Mouse (Mus musculus): ENCODE data around the gene Tff3. TPM values are rescaled to one million over a fixed set of nuclear protein-coding genes. Genes with fewer than 3 reads are reported as not detected.

Tff3 gene
- polyA plus RNA-seq, 1 experiment = not detected

DNA sequence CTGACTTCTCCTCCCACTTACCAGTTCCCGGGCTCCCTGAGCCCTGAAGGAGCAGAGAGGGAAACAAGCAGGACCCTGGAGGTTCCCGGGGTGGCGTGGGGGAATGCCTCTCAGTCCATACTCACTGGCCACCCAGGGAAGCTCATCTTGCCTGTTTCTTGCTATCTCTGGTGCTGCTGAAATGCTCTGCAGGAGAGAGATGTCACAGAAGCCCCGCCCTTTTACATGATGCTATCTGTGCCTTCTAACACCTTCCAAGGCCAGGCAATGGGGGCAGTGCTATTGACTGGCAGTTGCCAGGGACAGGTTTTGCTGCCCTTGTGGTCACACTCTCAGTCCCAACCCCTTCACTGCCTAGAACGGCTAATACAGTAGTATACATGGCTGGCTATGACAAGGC, 30.7 kb downstream of the Tff3 start:
- TF ChIP-seq POLR2A (IDR thresholded peaks at IDR 0.05; ENCODE audit: low read depth, low read length) = no peak
- no peak for TF ChIP-seq CTCF (IDR thresholded peaks at IDR 0.05; ENCODE audit: borderline replicate concordance, insufficient read depth, low read length)
- H3K4me3 ChIP-seq (ENCODE audit: insufficient read depth, low read length) = no peak overlapping the region
- no peak overlapping the region for H3K27ac ChIP-seq (ENCODE audit: insufficient read depth, low read length)
- H3K4me1 ChIP-seq (ENCODE audit: control insufficient read depth, insufficient read depth, low read length) = no peaks in the 10 kb centered on the region

DNA sequence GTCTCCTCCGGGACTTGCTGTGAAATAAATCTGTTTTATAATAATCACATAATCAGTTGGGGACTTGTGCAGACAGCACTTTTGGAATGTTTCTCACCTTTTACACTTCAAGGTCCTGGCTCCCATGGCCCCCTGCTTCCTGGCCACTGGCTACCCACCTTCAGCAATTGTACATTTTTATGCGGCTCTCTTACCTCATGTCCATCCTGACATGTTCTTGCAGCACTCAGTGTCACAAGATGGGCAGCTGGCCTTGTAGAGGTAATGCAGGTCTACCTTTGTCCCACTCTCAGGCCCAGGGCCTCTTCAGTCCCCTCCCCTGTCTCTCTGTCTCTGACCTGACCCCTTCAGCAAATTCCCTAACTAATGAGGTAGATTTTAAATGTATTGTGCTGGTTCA, 32.6 kb downstream of the Tff3 start:
- Histone ChIP-seq H3K4me1 (ENCODE audit: control insufficient read depth, insufficient read depth, low read length) (no peaks in the 10 kb centered on the region), H3K4me3 (ENCODE audit: insufficient read depth, low read length) (no peak overlapping the region), H3K27ac (ENCODE audit: insufficient read depth, low read length) (no peak overlapping the region)
- TF ChIP-seq POLR2A (IDR thresholded peaks at IDR 0.05; ENCODE audit: low read depth, low read length) (no peak), CTCF (IDR thresholded peaks at IDR 0.05; ENCODE audit: borderline replicate concordance, insufficient read depth, low read length) (no peak)

DNA sequence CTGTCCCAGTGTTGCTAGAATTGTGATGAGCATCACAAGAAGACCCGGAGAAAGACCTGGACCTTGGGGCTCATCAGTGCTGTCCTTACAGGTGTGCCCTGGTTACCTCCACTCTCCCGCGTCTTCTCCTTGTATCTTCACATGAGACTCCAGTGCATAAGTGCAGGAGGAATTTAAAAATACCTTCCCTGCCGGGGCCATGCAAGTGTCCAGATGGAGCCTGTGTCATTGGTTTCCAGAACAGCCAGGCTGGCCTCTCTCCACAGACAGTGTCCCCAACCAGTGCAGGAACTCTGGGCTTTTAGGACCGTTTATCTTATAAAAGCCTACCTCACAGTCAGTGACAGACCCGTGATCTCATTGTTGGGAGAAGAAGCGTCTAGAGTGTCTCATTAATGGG, 33.9 kb downstream of the Tff3 start:
- H3K4me3 ChIP-seq (ENCODE audit: insufficient read depth, low read length) = no peak overlapping the region
- no peaks in the 10 kb centered on the region for H3K4me1 ChIP-seq (ENCODE audit: control insufficient read depth, insufficient read depth, low read length)
- H3K27ac ChIP-seq (ENCODE audit: insufficient read depth, low read length) = no peak overlapping the region
- TF ChIP-seq CTCF (IDR thresholded peaks at IDR 0.05; ENCODE audit: borderline replicate concordance, insufficient read depth, low read length) = no peak
- TF ChIP-seq POLR2A (IDR thresholded peaks at IDR 0.05; ENCODE audit: low read depth, low read length) = no peak

DNA sequence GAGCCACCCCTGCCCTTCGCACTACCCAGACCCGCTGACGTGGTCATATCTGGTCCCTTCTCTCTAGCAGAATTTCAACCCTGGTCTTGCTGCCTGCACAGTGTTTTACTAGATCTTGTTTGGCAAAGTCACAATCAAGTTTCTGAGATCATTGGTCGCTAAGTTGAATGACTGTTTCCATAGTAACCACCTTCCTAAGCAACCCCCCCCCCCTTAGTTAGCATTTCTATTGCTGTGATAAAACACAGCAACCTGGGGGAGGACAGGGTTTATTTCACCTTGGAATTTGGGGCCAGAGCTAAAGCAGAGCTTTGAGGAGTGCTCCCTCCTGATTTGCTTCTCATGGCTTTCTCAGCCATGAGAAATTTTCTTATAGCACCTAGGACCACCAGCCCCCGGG, 34.7 kb downstream of the Tff3 start:
- no peaks in the 10 kb centered on the region for H3K4me1 ChIP-seq (ENCODE audit: control insufficient read depth, insufficient read depth, low read length)

DNA sequence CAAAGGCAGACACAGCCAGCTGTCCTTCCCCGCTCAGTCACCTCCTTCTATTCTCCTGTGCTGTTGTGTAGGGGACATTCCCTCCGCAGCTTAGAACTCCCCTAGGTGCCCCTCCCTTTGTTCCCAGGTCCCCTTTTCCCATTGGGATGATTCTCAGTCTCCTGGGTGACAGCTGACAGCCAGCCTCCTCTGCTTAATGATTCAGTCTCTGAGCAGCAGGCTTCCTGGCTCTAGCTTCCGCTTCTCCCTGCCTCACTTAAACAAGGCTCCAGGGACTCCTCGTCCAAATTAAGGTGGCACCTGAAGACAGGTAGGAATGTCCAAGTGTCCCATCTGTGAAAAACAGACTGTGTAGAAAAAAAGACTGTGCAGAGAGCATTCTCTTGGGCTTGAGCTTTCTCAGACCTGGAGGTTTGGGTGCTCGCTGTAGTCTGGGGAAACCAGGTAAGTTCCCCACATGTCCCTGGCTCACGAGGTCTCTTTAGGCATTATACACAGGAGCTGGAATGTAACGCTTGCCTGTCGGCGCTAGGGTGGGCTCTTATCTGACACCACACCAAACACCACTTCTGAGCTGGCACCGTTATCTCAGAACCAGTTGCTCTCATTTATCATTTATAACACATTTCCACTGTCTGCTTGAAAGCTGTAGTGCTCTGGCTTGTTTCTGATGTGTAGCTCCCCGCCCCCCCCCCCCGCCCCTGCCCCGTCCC, 38.3 kb downstream of the Tff3 start:
- no peaks in the 10 kb centered on the region for H3K4me1 ChIP-seq (ENCODE audit: control insufficient read depth, insufficient read depth, low read length)
- no peak overlapping the region for H3K27ac ChIP-seq (ENCODE audit: insufficient read depth, low read length)
- H3K4me3 ChIP-seq (ENCODE audit: insufficient read depth, low read length) = no peak overlapping the region
- TF ChIP-seq POLR2A (IDR thresholded peaks at IDR 0.05; ENCODE audit: low read depth, low read length) = no peak
- no peak for TF ChIP-seq CTCF (IDR thresholded peaks at IDR 0.05; ENCODE audit: borderline replicate concordance, insufficient read depth, low read length)

More for the DNA sequence above, 34.7 kb downstream of the Tff3 start:
- TF ChIP-seq CTCF (IDR thresholded peaks at IDR 0.05; ENCODE audit: borderline replicate concordance, insufficient read depth, low read length) (no peak), POLR2A (IDR thresholded peaks at IDR 0.05; ENCODE audit: low read depth, low read length) (no peak)
- H3K4me3 ChIP-seq (ENCODE audit: insufficient read depth, low read length) = no peak overlapping the region
- H3K27ac ChIP-seq (ENCODE audit: insufficient read depth, low read length) = no peak overlapping the region

DNA sequence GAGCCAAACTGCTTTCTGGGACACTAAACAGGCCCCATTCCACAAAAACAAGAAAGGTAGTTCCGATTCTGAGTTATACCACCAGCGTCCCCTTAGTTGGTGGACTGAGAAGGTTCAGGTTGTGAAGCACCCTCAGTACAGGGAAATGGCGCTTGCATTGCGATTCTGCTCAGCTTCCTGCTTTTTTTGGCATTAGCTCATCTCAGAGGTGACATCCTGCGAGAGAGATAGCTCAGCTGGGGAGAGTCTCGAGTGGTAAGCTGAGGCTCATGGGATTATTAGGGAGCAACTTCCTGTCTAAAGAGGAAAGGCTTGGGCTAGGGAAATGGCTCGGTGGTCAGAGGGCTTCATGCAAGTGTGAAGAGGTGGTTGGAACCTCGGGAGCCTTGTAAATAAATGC, 39.6 kb downstream of the Tff3 start:
- TF ChIP-seq POLR2A (IDR thresholded peaks at IDR 0.05; ENCODE audit: low read depth, low read length) = no peak
- TF ChIP-seq CTCF (IDR thresholded peaks at IDR 0.05; ENCODE audit: borderline replicate concordance, insufficient read depth, low read length) = no peak
- Histone ChIP-seq H3K27ac (ENCODE audit: insufficient read depth, low read length) (no peak overlapping the region), H3K4me1 (ENCODE audit: control insufficient read depth, insufficient read depth, low read length) (no peaks in the 10 kb centered on the region), H3K4me3 (ENCODE audit: insufficient read depth, low read length) (no peak overlapping the region)

DNA sequence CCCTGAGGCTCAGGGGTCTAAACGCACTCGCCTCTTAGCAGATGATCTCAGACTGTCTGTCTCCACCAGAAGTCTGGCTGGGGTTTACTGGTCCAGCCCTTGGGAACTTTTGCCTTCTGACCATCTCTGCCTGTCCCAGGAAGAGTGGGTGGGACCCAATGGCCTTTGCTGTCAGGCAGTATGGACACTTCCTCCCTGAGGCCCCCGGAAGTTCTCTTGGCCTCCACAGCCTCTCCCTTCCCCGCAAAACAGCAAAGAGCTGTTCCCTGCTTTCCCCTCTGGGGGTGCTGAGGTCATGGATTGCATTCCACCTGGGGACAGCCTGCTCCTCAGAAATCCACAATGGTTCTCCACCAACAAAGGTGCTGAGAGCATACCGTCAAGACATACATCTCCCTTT, 40.7 kb downstream of the Tff3 start:
- Histone ChIP-seq H3K4me1 (ENCODE audit: control insufficient read depth, insufficient read depth, low read length) (no peaks in the 10 kb centered on the region), H3K27ac (ENCODE audit: insufficient read depth, low read length) (no peak overlapping the region), H3K4me3 (ENCODE audit: insufficient read depth, low read length) (no peak overlapping the region)
- TF ChIP-seq POLR2A (IDR thresholded peaks at IDR 0.05; ENCODE audit: low read depth, low read length) = no peak
- TF ChIP-seq CTCF (IDR thresholded peaks at IDR 0.05; ENCODE audit: borderline replicate concordance, insufficient read depth, low read length) = no peak

DNA sequence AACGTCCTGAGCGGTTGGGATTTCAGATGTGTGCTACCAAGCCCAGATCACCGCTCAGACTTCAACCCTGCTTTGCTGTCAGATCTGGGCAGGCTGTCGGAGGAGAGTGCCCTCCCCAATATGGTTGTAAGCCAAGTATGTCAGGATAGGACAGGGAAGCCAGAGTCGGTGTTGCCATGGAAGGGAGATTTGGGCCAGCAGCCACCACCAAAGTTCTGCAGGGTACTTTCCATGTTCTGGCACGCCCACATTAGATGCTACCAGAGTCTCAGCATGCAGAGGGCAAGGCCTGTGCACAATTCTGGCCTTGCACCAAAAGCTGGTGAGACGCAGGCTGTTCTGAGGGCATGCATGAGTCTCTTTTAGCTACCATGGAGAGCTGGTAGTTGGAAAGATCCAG, 43.2 kb downstream of the Tff3 start:
- Histone ChIP-seq H3K4me3 (ENCODE audit: insufficient read depth, low read length) (no peak overlapping the region), H3K4me1 (ENCODE audit: control insufficient read depth, insufficient read depth, low read length) (no peaks in the 10 kb centered on the region), H3K27ac (ENCODE audit: insufficient read depth, low read length) (no peak overlapping the region)
- no peak for TF ChIP-seq CTCF (IDR thresholded peaks at IDR 0.05; ENCODE audit: borderline replicate concordance, insufficient read depth, low read length)
- TF ChIP-seq POLR2A (IDR thresholded peaks at IDR 0.05; ENCODE audit: low read depth, low read length) = no peak

DNA sequence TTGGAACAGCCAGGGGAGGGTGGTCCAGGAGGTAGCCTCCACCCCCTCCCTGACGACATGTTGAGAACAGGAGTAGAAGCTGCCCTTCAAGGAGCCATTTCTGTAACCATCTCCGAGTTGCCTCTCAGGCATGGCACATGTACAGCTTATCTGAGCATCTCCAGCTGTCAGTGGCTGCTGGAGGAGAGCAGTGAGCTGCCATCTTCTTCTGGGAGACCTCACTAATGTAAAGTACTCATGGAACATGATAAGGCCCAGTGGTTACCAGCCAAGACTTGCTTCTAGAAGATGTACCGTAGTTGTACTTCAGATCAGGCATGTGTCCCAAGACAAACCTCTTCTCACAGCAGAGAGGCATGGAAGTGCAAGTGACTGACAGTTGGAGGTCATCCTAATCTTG, 43.9 kb downstream of the Tff3 start:
- TF ChIP-seq CTCF (IDR thresholded peaks at IDR 0.05; ENCODE audit: borderline replicate concordance, insufficient read depth, low read length) = no peak
- no peak for TF ChIP-seq POLR2A (IDR thresholded peaks at IDR 0.05; ENCODE audit: low read depth, low read length)
- no peak overlapping the region for H3K4me3 ChIP-seq (ENCODE audit: insufficient read depth, low read length)
- H3K27ac ChIP-seq (ENCODE audit: insufficient read depth, low read length) = no peak overlapping the region
- H3K4me1 ChIP-seq (ENCODE audit: control insufficient read depth, insufficient read depth, low read length) = no peaks in the 10 kb centered on the region

DNA sequence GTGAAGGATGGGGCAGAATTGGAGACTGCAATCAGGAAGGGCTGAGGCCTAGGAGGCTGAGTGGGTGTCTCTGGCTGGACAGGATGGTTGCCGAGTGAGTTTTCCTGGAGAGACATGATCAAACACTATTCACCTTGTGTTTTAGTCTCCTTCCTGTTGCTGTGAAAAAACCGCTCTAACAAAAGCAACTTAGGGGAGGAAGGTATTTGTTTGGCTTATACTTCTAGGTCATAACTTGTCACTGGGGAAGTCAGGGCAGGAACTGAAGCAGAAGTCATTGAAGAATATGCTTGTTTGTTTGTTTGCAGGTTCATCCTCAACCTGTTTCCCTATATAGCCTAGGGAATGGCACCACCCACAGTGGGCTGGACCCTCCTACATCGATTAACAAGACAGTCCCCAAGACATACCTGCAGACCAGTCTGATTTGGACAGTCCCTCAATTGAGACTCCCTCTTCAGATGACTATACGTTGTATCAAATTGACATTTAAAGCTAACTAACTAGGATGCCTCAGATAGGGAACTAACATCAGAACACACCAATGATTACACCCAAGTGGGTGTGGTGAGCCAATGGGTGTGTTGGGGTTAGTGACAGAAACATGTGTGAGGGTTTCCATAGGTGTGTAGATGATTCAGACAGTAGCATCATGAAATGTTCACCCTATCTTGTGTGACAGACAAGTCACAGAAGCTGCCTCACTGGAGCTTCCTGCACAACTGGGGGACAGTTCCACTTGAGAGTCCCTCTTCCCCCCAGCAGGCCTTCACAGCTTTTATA, 47.0 kb downstream of the Tff3 start:
- H3K4me1 ChIP-seq (ENCODE audit: control insufficient read depth, insufficient read depth, low read length) = no peaks in the 10 kb centered on the region
- H3K4me3 ChIP-seq (ENCODE audit: insufficient read depth, low read length) = no peak overlapping the region
- H3K27ac ChIP-seq (ENCODE audit: insufficient read depth, low read length) = no peak overlapping the region
- TF ChIP-seq CTCF (IDR thresholded peaks at IDR 0.05; ENCODE audit: borderline replicate concordance, insufficient read depth, low read length) (no peak), POLR2A (IDR thresholded peaks at IDR 0.05; ENCODE audit: low read depth, low read length) (no peak)

Measured in embryonic fibroblast, embryonic 13.5 days (primary cell).